Mouse (Mus musculus) CH12.LX (cell line): ENCODE results near the gene E2f7. TPM values are rescaled to one million over a fixed set of nuclear protein-coding genes. Genes with fewer than 3 reads are reported as not detected.

Experiments used
- DNase-seq: peaks from one replicate; pipeline ENCODE4 v3.0.0-alpha.2; 2013; ENCODE audit errors: extremely low read depth
- H3K27ac ChIP-seq: 2 replicates; pipeline ENCODE4 v1.5.1; 2012; ENCODE audit warnings: low read depth, mild to moderate bottlenecking, control low read depth, moderate library complexity; ENCODE audit not compliant: insufficient read depth
- H3K27me3 ChIP-seq: replicated peaks from 2 replicates; pipeline ENCODE3; 2012; ENCODE audit warnings: inconsistent platforms
- H3K36me3 ChIP-seq, 2 experiments: replicated peaks in 1 of 2; 2 replicates each; pipeline versions ENCODE3 to v1.6.1; 2012; ENCODE audit warnings: inconsistent platforms in 1 of 2, low read length in 1 of 2, mild to moderate bottlenecking in 1 of 2, mixed read lengths in 1 of 2, moderate library complexity in 1 of 2; ENCODE audit not compliant: control insufficient read depth in 1 of 2, insufficient read depth in 1 of 2
- H3K4me1 ChIP-seq, 2 experiments: 2 replicates each; pipeline ENCODE4 v1.6.1; 2012; ENCODE audit warnings: inconsistent platforms in 1 of 2, moderate library complexity in 1 of 2; ENCODE audit not compliant: insufficient read depth in 2 of 2, control insufficient read depth in 1 of 2
- H3K4me2 ChIP-seq: 2 replicates; pipeline ENCODE4 v1.6.1; 2012; ENCODE audit warnings: low read depth, mild to moderate bottlenecking, control low read depth; ENCODE audit not compliant: poor library complexity, insufficient read depth, severe bottlenecking
- H3K4me3 ChIP-seq, 3 experiments: fragments of 150-350 bp in 1 of 3; sonication (generic) in 1 of 3; replicated peaks in 1 of 3; 2 replicates each; pipeline versions ENCODE3 to v1.5.1; 2011 to 2012; ENCODE audit warnings: low read depth in 2 of 3, low read length in 2 of 3, mild to moderate bottlenecking in 2 of 3, moderate library complexity in 2 of 3, control low read depth in 1 of 3, improper control_type of control experiment in 1 of 3, inconsistent platforms in 1 of 3, mixed read lengths in 1 of 3; ENCODE audit not compliant: poor library complexity in 1 of 3
- H3K79me2 ChIP-seq: replicated peaks from 2 replicates; pipeline ENCODE4 v1.6.1; 2012; ENCODE audit warnings: mild to moderate bottlenecking, moderate library complexity; ENCODE audit not compliant: control insufficient read depth, poor library complexity, insufficient read depth, severe bottlenecking; ENCODE audit errors: extremely low read depth
- H3K9ac ChIP-seq: 2 replicates; pipeline ENCODE4 v1.6.1; 2012; ENCODE audit warnings: low read depth, mild to moderate bottlenecking, control low read depth, moderate library complexity; ENCODE audit not compliant: insufficient read depth
- H3K9me3 ChIP-seq: replicated peaks from 2 replicates; pipeline ENCODE3; 2012; ENCODE audit warnings: low read length, inconsistent platforms, mixed read lengths
- BHLHE40 ChIP-seq: IDR thresholded peaks from 2 replicates; pipeline ENCODE4 v1.6.1; 2011; ENCODE audit warnings: mild to moderate bottlenecking, low read depth, low read length, improper control_type of control experiment
- CHD2 ChIP-seq: IDR thresholded peaks from 2 replicates; pipeline ENCODE4 v1.6.1; 2011; ENCODE audit warnings: low read length, improper control_type of control experiment
- CTCF ChIP-seq, 2 experiments: IDR thresholded peaks in 1 of 2; conservative IDR thresholded peaks in 1 of 2; 2 replicates each; pipeline ENCODE4 v1.5.1; 2011 to 2012; ENCODE audit warnings: low read depth in 2 of 2, low read length in 2 of 2, improper control_type of control experiment in 1 of 2, inconsistent platforms in 1 of 2, mild to moderate bottlenecking in 1 of 2, moderate library complexity in 1 of 2
- E2F4 ChIP-seq: IDR thresholded peaks from 2 replicates; pipeline ENCODE4 v1.6.1; 2011; ENCODE audit warnings: low read depth, low read length, improper control_type of control experiment; ENCODE audit not compliant: insufficient replicate concordance
- ETS1 ChIP-seq: conservative IDR thresholded peaks from 2 replicates; pipeline ENCODE4 v1.6.1; 2012; ENCODE audit warnings: low read depth, mild to moderate bottlenecking, inconsistent platforms, low read length, improper control_type of control experiment, moderate library complexity
- GABPA ChIP-seq: IDR thresholded peaks from 2 replicates; pipeline ENCODE4 v1.6.1; 2012; ENCODE audit warnings: low read depth, low read length, improper control_type of control experiment, inconsistent platforms; ENCODE audit not compliant: insufficient replicate concordance
- IRF4 ChIP-seq: IDR thresholded peaks from 2 replicates; pipeline ENCODE4 v1.6.1; 2014; ENCODE audit warnings: low read depth, mild to moderate bottlenecking, inconsistent platforms, low read length, improper control_type of control experiment
- MAFK ChIP-seq: IDR thresholded peaks from 2 replicates; pipeline ENCODE4 v1.6.1; 2011; ENCODE audit warnings: low read length, improper control_type of control experiment; ENCODE audit not compliant: insufficient replicate concordance
- MAZ ChIP-seq: IDR thresholded peaks from 2 replicates; pipeline ENCODE4 v1.6.1; 2012; ENCODE audit warnings: low read depth, mild to moderate bottlenecking, inconsistent platforms, low read length, improper control_type of control experiment, moderate library complexity
- MXI1 ChIP-seq: IDR thresholded peaks from 2 replicates; pipeline ENCODE4 v1.6.1; 2011; ENCODE audit warnings: mild to moderate bottlenecking, low read depth, low read length, improper control_type of control experiment
- NELFE ChIP-seq: IDR thresholded peaks from 2 replicates; pipeline ENCODE4 v1.6.1; 2011; ENCODE audit warnings: low read depth, low read length, improper control_type of control experiment
- RAD21 ChIP-seq: IDR thresholded peaks from 2 replicates; pipeline ENCODE4 v1.6.1; 2011; ENCODE audit warnings: low read depth, mild to moderate bottlenecking, low read length, improper control_type of control experiment, moderate library complexity
- TBP ChIP-seq: conservative IDR thresholded peaks from 2 replicates; pipeline ENCODE4 v1.6.1; 2011; ENCODE audit warnings: low read depth, low read length, improper control_type of control experiment
- ZKSCAN1 ChIP-seq: IDR thresholded peaks from 2 replicates; pipeline ENCODE4 v1.6.1; 2012; ENCODE audit warnings: low read depth, inconsistent platforms, low read length, improper control_type of control experiment, borderline replicate concordance
- ZNF384 ChIP-seq: IDR thresholded peaks from 2 replicates; pipeline ENCODE4 v1.6.1; 2012; ENCODE audit warnings: low read depth, low read length, improper control_type of control experiment, inconsistent platforms
- dilution Hi-C: fragments of 300-500 bp; cut with MboI; formaldehyde crosslinking; loops from 2 replicates; pipeline ENCODE4 v1.14.3; 2020; ENCODE audit warnings: low sequenced_read_pairs; ENCODE audit not compliant: extremely low pct_unique_long_range_greater_than_20kb, extremely low pct_ligation_motif_present
- in situ Hi-C: fragments of 300-500 bp; cut with MboI; formaldehyde crosslinking; loops from 3 replicates; pipeline ENCODE4 v1.14.3; 2019; ENCODE audit warnings: low sequenced_read_pairs, low pct_ligation_motif_present, low pct_unique_long_range_greater_than_20kb, mixed read lengths
- polyA plus RNA-seq: library from polyadenylated mRNA; unstranded; fragments of >175 nt; gene quantifications from 2 replicates; pipeline ENCODE4 v1.2.1, GENCODE M21; 2012; ENCODE audit warnings: low read depth; ENCODE audit not compliant: insufficient read length
- total RNA-seq, 2 experiments: library from RNA; depleted of rRNA; stranded (reverse); fragments of 300-350 nt in 1 of 2; fragments of >200 nt in 1 of 2; gene quantifications; 2 replicates each; pipeline ENCODE4 v1.2.3; 2012 to 2014

Gene E2f7
- total and polyA plus RNA-seq, 3 experiments: 0.82 to 3.8 (median 1.1) TPM

DNA sequence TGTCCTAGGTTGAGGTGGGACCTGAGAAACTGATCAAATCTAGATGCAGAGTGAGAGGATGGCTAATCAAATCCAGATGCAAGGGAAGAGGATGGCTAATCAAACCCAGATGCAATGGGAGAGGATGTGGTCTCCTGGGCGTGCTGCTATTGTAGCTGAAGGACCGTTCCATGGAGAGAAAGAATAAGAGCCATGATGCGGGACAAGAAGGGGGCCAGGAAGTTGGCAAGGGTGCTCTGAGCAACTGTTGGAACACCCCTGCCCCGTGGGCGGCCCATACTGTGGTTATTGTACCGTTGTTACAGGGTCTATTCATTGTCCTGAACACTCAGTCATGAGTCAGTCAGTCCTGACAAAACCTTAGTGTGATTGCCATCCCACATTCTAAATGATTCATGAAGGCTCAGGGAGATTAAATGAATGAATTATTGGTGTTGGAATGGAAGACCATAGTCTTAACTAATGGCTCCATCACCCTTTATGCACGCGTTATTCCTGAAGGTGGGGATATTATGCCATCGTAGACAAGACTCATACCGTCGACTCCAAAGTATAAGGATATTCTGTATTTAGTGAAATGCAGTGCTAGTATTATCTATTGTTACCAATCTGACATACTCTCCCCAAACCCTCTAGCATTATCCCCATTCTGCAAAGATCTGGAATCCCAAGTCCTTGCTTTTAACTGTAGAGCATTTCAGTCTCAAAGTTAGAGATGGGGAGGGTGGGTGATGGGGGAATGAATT, 59.2 kb downstream of the E2f7 start:
- dilution Hi-C loops (no loop called here), in situ Hi-C loops (no loop called here)
- H3K4me3 ChIP-seq: no peak overlapping the region
- no peaks in the 10 kb centered on the region for H3K36me3 ChIP-seq
- H3K79me2 ChIP-seq: no peaks in the 10 kb centered on the region
- DNase-seq: no peak
- no peaks in the 10 kb centered on the region for H3K27me3 ChIP-seq
- no peak overlapping the region for H3K9ac ChIP-seq
- H3K4me1 ChIP-seq: no peaks in the 10 kb centered on the region
- TF ChIP-seq IRF4 (no peak), CTCF (conservative IDR thresholded peaks at IDR 0.05 in 1 of 2, IDR thresholded peaks at IDR 0.05 in 1 of 2; ENCODE audit: low read depth in 2 of 2, low read length in 2 of 2) (peak in 1 of 2 experiments; percentile 15; a peak in 1 of 4 replicates), RAD21 (peak; percentile 12)
- H3K9me3 ChIP-seq: no peaks in the 10 kb centered on the region
- H3K4me2 ChIP-seq: no peak overlapping the region
- H3K27ac ChIP-seq: no peak overlapping the region

DNA sequence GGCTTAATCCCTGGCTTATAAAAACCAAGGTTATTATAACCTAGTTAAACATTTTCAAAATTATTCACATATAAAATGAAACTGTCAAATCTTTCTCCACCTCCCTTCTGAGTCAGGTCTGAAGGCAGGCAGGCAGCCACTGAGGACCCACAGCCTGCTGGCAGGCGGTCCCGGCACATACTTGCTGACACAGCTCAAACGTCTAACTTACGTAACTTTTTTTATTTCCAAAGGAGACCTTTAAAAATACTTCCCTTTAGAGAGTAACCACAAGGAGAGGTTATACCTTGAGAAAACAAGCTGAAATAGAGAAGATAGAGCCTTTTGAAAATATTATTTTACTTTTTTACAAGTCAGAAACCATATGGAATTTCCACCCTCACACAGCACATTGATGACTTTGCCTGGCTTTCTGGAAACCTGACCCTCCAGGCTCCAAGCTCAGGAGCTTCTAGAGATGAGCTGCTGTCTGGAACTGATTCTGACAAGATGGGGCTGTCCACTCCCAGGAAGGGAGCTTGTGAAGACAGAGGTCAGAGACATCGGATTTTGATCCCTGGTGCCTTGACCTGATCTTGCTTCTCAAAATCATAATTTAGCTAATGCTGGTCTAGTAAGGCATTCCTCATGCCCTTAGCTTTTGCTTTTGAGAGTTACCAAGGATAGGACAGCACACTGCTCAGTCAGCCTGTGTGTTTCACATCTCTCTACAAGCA, 59.9 kb downstream of the E2f7 start:
- Histone ChIP-seq H3K9ac (no peak overlapping the region), H3K4me2 (no peak overlapping the region), H3K4me3 (no peak overlapping the region), H3K9me3 (no peaks in the 10 kb centered on the region), H3K36me3 (no peaks in the 10 kb centered on the region), H3K79me2 (no peaks in the 10 kb centered on the region), H3K27me3 (no peaks in the 10 kb centered on the region), H3K27ac (no peak overlapping the region), H3K4me1 (no peaks in the 10 kb centered on the region)
- dilution Hi-C loops: no loop called here
- in situ Hi-C loops: no loop called here
- TF ChIP-seq ZNF384 (no peak), BHLHE40 (no peak), MAFK (peak; percentile 70; the same call in 1 of the 2 replicates)
- no peak for DNase-seq

DNA sequence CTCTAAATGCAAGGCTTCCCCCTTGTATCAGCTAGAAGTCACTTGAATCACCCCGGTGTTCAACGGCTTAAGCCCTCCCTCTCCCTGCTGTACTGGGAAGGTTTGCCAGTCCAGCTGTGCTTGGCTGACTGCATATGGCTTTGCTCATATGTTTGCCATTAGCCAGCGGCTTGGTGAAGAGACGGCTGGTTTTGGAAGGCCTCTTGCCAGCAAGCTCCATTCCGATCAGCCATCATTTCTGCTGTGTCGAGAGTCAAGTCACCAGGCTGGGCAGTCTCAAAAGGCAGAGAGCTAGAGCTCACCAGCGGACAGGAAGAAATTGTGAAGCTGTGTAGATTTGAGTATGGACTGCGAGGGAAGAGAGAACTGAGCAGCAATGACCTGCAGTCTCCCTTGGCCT, 61.2 kb downstream of the E2f7 start:
- TF ChIP-seq MXI1 (no peak), CTCF (conservative IDR thresholded peaks at IDR 0.05 in 1 of 2, IDR thresholded peaks at IDR 0.05 in 1 of 2; ENCODE audit: low read depth in 2 of 2, low read length in 2 of 2) (no peak), ETS1 (no peak), TBP (no peak), ZKSCAN1 (no peak), MAZ (no peak), NELFE (no peak), E2F4 (no peak), CHD2 (no peak), GABPA (no peak)
- TF ChIP-seq, all 38 proteins: peak for 0
- peaks cover 0 to 11% of the 10 kb centered on the region in 2 experiments; a peak in 2 of 4 replicates for H3K4me1 ChIP-seq
- no peak overlapping the region for H3K9ac ChIP-seq
- in situ Hi-C loops: no loop called here
- H3K79me2 ChIP-seq: no peaks in the 10 kb centered on the region
- no peak overlapping the region for H3K4me3 ChIP-seq
- dilution Hi-C loops: no loop called here
- no peak for DNase-seq
- H3K36me3 ChIP-seq: no peaks in the 10 kb centered on the region
- no peak overlapping the region for H3K4me2 ChIP-seq
- H3K9me3 ChIP-seq: no peaks in the 10 kb centered on the region
- no peaks in the 10 kb centered on the region for H3K27me3 ChIP-seq
- H3K27ac ChIP-seq: no peak overlapping the region
